Mouse (Mus musculus): ENCODE results near the gene Gm13723.

The Gm13723 gene

GRCm38 (mm10) chr2:86874702-86875101 lies at the start of gene Gm13723:
Gene Gm13723, minus strand, starts transcription at chr2:86874802.
- no peak for DNase-seq

GRCm38 (mm10) chr2:86905647-86906046 lies 31.0 kb upstream of the Gm13723 start:
- no peak for DNase-seq

- DNase-seq, result no peak
These were observed 17.5 kb upstream of the Gm13723 start, which contains the start of gene Olfr1097 for GRCm38 (mm10) chr2:86892116-86892515. Gene Olfr1097, minus strand, starts transcription at chr2:86892216.

- no peak for DNase-seq
These were observed 23.0 kb downstream of the Gm13723 start, which contains the start of gene Olfr1095 for GRCm38 (mm10) chr2:86851596-86851995. Gene Olfr1095, minus strand, starts transcription at chr2:86851696.

- DNase-seq, result no peak
These were observed 50.2 kb downstream of the Gm13723 start, which contains the start of gene Olfr1094 for GRCm38 (mm10) chr2:86824363-86824762. Gene Olfr1094, plus strand, starts transcription at chr2:86824663.
